Mouse (Mus musculus) heart, adult 8-10 months (tissue): ENCODE data around the gene Sema6c. TPM values are rescaled to one million over a fixed set of nuclear protein-coding genes. Genes with fewer than 3 reads are reported as not detected.
"Not testable (repeated sequence)": the region's sequence is repeated elsewhere in the genome, so short reads cannot be mapped to it uniquely, and the experiment has no call there.

Experiments
- DNase-seq: peaks from one replicate; pipeline ENCODE4 v3.0.0; 2022; ENCODE audit warnings: low spot score
- total RNA-seq, 4 experiments: library from RNA; stranded (reverse); gene quantifications; 2 replicates each; pipeline ENCODE4 v1.2.4; 2022

The Sema6c gene
- 1 to 10 TPM; 2.6 to 8.1 (median 5.5) TPM for total RNA-seq

- peak; percentile 89 for DNase-seq
Measured at GRCm38 (mm10) chr3:95159987-95160963, at the start of gene Sema6c. TSS of gene Sema6c (plus strand) at chr3:95160457.

GRCm38 (mm10) chr3:95110911-95111726 lies 49.1 kb upstream of the Sema6c start, which contains the start of gene Vps72:
TSS of gene Vps72 (plus strand) at chr3:95111022.
- peak; percentile 89 for DNase-seq

DNA sequence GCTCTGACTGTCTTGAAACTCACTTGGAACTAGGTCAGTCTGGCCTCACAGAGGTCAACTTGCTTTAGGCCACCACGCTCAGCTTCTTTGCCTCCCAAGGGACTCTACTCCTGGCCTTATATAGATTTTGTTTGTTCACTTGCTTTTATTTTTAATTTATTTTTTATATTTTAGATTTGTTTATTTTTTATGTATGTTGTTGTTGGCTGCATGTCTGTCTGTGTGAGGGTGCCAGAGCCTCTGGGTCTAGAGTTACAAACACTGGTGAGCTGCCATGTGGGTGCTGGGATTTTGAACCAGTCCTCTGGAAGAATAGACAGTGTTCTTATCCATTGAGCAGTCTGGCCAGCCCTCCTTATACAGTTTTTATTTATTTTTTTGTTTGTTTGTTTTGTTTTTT lies 47.5 kb upstream of the Sema6c start:
- DNase-seq = no peak

- DNase-seq = no peak
Measured at GRCm38 (mm10) chr3:95117751-95118150, 42.5 kb upstream of the Sema6c start.

- no peak for DNase-seq
Measured at GRCm38 (mm10) chr3:95121580-95121979, 38.7 kb upstream of the Sema6c start.

GRCm38 (mm10) chr3:95124246-95124645 lies 36.0 kb upstream of the Sema6c start, which contains the start of gene Tmod4:
TSS of gene Tmod4 (plus strand) at chr3:95124476.
- DNase-seq = no peak

GRCm38 (mm10) chr3:95124972-95125371 lies 35.3 kb upstream of the Sema6c start:
- DNase-seq = no peak

DNA sequence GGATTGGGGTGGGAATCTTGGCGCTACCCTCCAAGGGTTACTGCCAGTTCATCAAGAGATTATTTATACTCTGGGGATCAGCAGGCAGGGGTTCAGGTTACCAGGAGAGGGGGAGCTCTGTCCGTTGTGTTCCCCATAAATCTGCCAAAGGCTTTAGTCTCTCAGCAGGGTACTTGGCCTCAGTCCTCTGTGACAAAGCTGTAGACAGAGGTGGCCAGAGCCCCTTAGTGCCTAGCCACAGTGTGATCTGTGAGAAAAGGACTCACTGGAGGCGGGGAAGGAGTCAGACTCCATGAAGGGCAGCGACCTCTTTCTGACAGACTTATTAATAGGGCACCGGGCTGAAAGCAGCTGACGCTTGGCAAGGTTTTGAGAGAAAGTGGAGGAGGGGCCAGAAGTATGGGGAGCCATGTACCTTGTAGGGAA lies 31.0 kb upstream of the Sema6c start:
- no peak for DNase-seq

GRCm38 (mm10) chr3:95130081-95130480 lies 30.2 kb upstream of the Sema6c start:
- no peak for DNase-seq

DNA sequence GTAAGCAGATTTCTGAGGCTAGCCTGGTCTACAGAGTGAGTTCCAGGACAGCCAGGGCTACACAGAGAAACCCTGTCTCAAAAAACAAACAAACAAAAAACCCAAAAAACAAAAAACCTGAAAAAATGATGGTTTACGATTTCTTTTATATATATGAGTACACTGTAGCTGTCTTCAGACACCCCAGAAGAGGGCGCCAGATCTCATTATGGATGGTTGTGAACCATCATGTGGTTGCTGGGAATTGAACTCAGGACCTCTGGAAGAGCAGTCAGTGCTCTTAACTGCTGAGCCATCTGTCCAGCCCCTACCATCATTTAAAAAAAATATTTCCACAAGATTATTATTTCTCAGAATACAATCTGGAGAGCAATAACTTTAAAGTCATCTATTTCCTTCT lies 27.9 kb upstream of the Sema6c start:
- not testable (repeated sequence) for DNase-seq

- DNase-seq = no peak
Measured at GRCm38 (mm10) chr3:95133176-95133575, 27.1 kb upstream of the Sema6c start.

- peak; percentile 93 for DNase-seq
Measured at GRCm38 (mm10) chr3:95133680-95134101, 26.6 kb upstream of the Sema6c start, which contains the start of the genes Scnm1 and Lysmd1. TSS of gene Scnm1 (minus strand) at chr3:95134011. TSS of gene Lysmd1 (plus strand) at chr3:95134088.

GRCm38 (mm10) chr3:95134133-95134532 lies 26.1 kb upstream of the Sema6c start:
- not testable (repeated sequence) for DNase-seq

DNA sequence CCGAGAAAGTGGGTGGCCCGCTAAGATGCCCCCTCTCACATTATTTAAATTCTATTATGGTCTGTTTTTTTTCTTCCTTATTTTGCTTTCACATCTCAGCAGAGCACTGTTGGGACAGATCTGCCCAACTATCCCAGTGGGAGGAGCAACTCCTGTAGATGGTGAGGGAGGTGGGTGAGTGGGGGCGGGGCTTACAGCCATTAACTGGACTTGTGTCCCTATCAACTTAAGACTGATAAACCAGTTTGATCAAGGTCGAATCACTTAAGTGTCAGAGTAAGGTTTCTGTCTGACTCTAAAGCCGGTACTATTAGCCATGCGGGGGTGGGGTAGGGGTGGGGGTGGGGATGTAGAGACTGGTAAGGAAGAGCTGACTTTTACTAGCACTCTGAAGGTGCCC lies 25.2 kb upstream of the Sema6c start:
- DNase-seq = no peak

DNA sequence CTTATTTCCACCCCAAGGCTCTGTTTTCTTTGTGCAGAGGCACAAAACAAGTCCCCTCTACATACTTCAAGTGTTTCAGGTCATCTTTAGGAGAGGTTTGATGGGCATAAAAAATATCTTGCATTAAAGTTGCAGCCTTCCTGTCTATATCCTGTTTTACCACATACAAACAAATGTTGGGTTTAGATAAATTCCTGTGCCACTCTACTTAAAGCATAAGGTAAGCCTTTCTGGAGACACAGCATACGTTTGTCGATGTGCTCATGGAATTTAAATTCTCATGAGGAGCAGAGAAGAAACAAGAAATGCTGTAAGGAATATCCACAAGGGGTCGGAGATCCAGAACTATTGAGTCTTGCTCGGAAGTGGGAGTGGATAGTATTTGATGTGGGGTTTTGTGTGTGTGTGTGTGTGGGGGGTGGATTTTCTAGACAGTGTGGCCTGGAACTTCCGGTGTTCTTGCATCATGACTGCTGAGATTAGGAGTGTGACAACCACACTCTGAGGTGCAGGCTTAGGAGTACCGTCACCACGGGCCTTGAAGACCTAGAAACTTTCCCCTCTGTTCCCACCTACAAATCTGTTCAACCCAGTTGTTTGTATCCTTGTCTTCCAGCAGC lies 24.7 kb upstream of the Sema6c start:
- DNase-seq = no peak

DNA sequence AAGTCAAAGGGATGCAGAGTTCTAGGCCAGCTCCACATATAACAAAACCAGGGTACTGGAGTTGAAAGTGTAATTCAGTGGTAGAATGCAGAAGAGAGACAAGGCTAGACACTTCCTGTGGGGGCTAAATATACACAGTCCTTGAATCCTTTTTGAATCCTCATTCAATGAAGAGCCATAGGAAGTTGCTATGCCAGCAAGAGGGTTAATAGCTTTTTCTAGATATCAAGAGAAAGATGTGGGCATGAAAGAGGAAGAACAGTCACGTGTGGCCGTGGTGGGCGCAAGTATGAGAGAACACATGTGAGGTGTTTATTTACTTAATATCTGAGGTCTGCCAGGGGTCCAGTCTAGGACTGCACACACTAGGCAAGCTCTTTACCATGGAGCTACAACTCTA lies 23.9 kb upstream of the Sema6c start:
- no peak for DNase-seq

DNA sequence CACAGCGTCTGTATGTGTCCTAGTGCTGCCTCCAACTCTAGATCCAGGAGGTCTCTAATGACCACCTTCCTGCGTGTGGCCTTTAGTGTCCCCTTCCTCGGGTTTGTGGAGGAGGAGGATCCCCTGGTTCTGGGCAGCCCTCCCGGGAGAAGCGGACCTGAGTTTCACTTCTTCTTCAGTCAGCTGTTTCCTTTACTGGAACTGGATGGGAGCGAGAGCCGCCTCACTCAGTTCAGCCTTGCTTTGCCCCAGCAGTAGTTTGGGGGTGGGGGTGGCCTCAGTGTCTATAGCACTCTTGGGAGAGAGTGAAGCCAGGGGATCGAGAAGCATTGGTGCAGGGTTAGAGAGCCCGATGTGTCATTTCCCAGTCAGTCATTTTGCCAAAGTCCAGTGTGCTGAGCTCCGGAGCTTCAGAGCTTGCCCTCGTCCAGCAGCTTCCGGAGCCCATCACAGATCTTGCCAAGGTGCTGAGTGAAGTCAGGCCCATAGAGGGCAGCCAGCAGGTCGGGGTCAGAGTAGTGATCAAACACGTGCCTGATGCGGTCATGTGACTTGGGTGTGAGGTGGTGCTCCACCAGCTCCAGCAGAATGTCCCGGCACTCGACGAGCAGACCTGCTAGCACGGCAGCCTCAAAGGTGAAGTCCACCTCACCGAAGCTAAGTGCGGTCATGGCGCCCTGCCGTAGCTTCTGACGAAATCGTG lies 20.5 kb upstream of the Sema6c start:
- no peak for DNase-seq

- no peak for DNase-seq
Measured at GRCm38 (mm10) chr3:95140289-95140595, 20.0 kb upstream of the Sema6c start.

- no peak for DNase-seq
Measured at GRCm38 (mm10) chr3:95140795-95141194, 19.5 kb upstream of the Sema6c start.

DNA sequence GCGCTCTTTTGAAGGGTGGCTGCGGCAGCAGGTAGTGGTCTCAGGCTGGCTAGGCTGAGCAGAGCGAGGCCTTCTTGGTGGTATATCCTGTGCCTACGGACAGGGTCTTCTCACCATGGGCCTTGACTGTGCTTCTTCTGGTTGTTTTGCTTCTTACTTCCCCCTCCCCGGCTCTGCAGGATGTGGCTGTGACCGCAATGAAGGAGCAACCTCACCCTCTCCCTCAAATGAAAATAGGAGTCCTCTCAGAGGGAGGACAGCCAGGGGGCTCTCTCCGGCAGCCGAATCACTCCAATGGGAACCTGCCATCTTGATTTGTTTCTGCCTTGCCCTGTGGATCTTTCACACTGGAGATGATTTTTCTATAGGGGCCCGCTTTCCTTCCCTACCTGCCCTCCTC lies 18.8 kb upstream of the Sema6c start:
- DNase-seq = no peak

- DNase-seq = no peak
Measured at GRCm38 (mm10) chr3:95141952-95142616, 18.2 kb upstream of the Sema6c start, which contains the start of gene Tnfaip8l2. TSS of gene Tnfaip8l2 (minus strand) at chr3:95142360.
